Mouse (Mus musculus) adrenal gland, adult 8-10 months (tissue): ENCODE data around the gene Olfr159. TPM values are rescaled to one million over a fixed set of nuclear protein-coding genes. Genes with fewer than 3 reads are reported as not detected.
A peak's percentile ranks its signal among the peaks of the same experiment; 100 is the strongest.

Experiments used
- DNase-seq: peaks from one replicate; pipeline ENCODE4 v3.0.0; 2022
- total RNA-seq, 4 experiments: library from RNA; stranded (reverse); gene quantifications; 2 replicates each; pipeline ENCODE4 v1.2.4; 2022

Olfr159 gene
- total RNA-seq, 4 experiments from 2014 or later: not detected

GRCm38 (mm10) chr4:43729126-43729525 is 41.7 kb downstream of the Olfr159 start:
- DNase-seq: no peak

DNA sequence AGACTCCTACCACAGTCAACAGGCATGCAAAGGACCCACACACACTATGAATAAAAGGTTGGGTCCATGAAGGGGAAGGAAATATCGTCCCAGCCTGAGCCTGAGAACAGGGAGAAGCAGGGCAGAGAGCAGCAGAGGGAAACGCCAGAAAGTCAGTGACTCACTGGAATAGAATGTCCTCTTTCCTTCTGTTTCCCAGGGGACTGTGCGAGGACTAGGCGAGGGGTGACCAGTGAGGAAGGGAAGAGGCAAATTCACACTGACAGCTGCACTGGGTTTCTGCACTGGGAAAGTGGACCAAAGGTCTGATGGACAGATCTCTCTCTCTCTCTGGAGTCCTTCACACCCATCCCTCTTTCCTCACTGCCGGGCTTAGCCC is 42.2 kb downstream of the Olfr159 start:
- peak; percentile 68 for DNase-seq

DNA sequence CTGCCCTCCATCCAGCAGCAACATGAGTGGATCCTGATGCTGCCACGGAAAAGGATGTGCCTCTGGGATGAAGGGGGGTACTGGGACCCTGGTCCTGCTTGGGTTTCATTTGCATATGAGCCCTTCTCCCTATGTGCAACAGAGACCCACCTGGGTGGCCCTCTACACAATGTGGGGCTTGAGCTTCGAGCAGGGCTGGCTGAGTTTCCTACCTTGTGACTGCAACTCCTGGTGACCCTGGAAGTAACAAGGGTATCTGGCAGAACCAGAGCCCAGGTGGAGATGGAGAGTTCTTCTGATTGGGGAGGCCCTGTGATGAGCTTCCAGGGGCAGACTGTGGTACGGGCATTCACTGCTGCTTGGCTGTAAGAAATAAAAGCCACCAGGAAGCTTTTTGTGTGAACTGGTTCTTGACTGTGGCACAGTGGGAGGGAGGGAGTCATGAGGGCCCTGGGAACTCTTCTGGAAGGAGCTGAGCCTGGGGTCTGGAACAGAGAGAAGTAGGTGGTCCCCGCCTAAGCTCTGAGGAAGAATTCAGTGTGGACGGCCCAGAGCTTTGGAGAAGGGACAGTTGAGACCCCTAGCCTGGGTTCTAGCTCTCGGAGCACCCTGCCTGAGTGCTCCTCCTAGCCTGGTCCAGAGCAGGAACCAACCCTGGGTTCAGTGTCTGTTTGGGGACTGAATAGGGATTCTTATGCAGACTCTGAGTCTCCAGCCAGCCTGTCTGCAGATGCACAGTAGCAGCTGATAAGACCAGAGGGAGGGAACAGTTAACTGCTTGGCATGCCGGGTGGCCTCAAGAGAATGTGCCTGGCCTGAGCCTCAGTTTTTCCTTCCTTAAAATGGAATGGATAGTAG is 42.9 kb downstream of the Olfr159 start:
- no peak for DNase-seq

GRCm38 (mm10) chr4:43726995-43727394 is 43.8 kb downstream of the Olfr159 start, which contains the start of gene Hrct1:
Gene Hrct1 (plus strand): TSS chr4:43727188.
- DNase-seq: peak; percentile 68

DNA sequence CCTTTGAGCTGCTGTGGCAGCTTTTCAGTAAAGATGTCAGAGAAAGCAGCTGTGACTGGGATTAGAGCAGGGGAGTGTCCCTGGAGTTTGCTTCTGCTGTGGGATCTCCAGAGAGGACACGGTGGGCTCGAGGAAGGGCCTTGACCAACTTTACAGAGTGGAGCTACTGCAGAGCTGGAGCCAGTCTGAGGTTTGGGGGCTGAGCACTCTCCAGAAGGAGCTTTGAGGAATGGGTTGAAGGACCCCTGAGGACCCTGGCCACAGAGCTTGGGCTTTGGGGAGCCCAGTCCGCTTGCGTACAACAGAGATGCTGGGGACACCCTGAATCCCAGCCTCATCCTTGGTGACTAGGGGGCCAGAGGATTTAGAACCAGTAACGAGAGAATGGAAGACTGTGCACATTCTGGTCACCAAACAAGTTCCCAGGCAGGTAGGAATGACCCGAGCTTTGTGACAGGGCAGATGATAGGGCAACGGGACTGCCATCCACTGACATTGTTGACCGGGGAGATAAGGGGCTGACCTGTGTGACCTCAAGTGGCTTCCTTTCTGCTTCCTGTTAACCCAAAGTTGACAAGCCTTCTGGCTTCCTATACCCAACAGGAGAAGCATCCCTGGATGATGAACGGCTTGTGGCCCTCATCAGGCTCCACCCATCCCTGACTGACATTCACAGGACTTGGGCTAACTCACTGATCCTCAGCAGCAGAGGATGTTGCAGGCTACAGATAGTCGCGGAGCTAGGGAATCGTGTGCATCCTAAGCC is 44.4 kb downstream of the Olfr159 start:
- DNase-seq: no peak

DNA sequence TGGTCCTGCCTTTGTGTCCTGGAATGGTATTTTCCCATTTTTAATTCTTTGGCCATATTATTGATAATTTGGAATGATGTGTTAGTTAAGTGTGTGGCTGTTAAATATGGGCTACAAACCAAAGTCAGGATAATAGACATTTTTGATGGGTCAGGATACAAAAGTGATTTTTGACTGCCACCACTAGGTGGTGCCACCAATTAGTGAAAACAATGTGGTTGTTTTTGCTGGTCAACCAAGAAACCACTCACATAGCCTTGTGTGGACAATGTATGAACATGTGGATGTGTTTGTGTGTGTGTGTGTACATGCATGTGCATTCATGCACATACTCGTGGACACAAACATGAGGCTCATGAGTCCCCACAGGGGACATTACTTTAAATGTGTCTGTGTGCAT is 46.0 kb downstream of the Olfr159 start:
- no peak for DNase-seq

GRCm38 (mm10) chr4:43722191-43722590 is 48.6 kb downstream of the Olfr159 start:
- DNase-seq: no peak

DNA sequence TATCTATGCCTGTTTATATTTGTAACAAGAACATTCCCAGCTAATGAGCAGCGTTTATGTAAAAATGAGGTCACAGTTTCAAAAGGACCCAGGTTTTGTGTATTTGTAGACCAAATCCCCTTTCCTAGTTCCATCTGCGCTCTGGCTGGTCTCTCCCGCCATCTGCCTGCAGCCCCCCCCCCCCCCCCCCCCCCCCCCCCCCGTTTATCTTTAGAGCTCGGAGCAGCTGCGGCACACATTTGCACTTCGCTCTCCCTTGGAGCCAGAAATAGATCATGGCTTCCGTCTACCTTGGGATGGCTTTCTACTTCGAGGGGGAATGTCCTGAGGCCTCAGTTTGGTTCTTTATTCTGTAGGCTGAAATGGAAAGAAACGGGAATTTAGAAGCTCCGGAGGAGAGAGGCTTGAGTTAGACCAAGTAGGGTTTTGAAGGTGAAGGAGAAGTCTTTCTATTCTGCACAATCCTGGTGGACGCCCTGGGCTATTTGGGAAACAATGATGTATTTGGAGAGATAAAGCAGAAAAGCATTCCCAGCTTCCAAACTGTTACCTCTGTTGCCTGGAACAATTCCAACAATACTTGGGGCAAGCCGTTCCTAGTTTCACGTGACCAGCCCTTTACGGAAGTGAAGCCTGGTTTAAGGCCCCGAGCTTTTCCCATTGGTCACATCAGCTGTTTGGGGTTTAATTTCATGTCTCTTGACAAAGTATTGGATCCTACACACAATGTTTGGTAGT is 50.1 kb downstream of the Olfr159 start:
- DNase-seq: no peak

Other genes with a start within 250 kb of the Olfr159 start
- gene Tpm2, start 247.2 kb downstream of the Olfr159 start, total RNA-seq: 10 to 100 TPM; 32.3 to 89.4 (median 52.6) TPM
- 100 to 1,000 TPM; 141 to 201 (median 150) TPM for gene Creb3, start 208.7 kb downstream of the Olfr159 start, total RNA-seq
- gene Tln1, start 208.3 kb downstream of the Olfr159 start, total RNA-seq: 100 to 1,000 TPM; 249 to 319 (median 289) TPM
- 10 to 100 TPM; 41.0 to 66.1 (median 56.9) TPM for gene Rgp1, start 192.3 kb downstream of the Olfr159 start, total RNA-seq
- gene Gba2, start 192.1 kb downstream of the Olfr159 start, total RNA-seq: 10 to 100 TPM; 11.1 to 19.1 (median 15.7) TPM
- gene Msmp, start 186.5 kb downstream of the Olfr159 start, total RNA-seq: 1 to 10 TPM; 2.0 to 2.7 (median 2.4) TPM
- gene Npr2, start 139.1 kb downstream of the Olfr159 start, total RNA-seq: 10 to 100 TPM; 29.6 to 78.6 (median 54.0) TPM
- 1 to 10 TPM in 3 of 4 experiments, under 1 TPM in 1; 0.58 to 2.3 (median 1.4) TPM for gene Spag8, start 117.4 kb downstream of the Olfr159 start, total RNA-seq
- 100 to 1,000 TPM in 1 of 4 experiments, 10 to 100 TPM in 3; 80.8 to 112 (median 97.8) TPM for gene Hint2, start 114.5 kb downstream of the Olfr159 start, total RNA-seq
- 10 to 100 TPM in 2 of 4 experiments, 1 to 10 TPM in 2; 6.0 to 10.9 (median 8.3) TPM for gene Tmem8b, start 102.0 kb downstream of the Olfr159 start, total RNA-seq
- under 1 TPM; 0.14 to 0.67 (median 0.41) TPM for gene Fam221b, start 101.9 kb downstream of the Olfr159 start, total RNA-seq
- not detected for gene Olfr70, start 70.2 kb downstream of the Olfr159 start, total RNA-seq
- not detected for gene Olfr71, start 60.8 kb downstream of the Olfr159 start, total RNA-seq
- gene Hrct1, start 43.8 kb downstream of the Olfr159 start, total RNA-seq: 1 to 10 TPM; 1.4 to 4.8 (median 2.6) TPM
- 1 to 10 TPM; 1.6 to 2.3 (median 1.9) TPM for gene Spaar, start 41.0 kb downstream of the Olfr159 start, total RNA-seq
- gene Olfr156, start 52.9 kb upstream of the Olfr159 start, total RNA-seq: not detected
- gene Olfr157, start 69.2 kb upstream of the Olfr159 start, total RNA-seq: not detected
- gene Olfr155, start 80.6 kb upstream of the Olfr159 start, total RNA-seq: not detected
- gene Reck, start 104.5 kb upstream of the Olfr159 start, total RNA-seq: 10 to 100 TPM; 21.6 to 45.0 (median 32.0) TPM
- gene Glipr2, start 186.4 kb upstream of the Olfr159 start, total RNA-seq: 1 to 10 TPM; 1.8 to 3.1 (median 2.0) TPM
- not detected for gene Ccin, start 212.5 kb upstream of the Olfr159 start, total RNA-seq
- gene Clta, start 233.4 kb upstream of the Olfr159 start, total RNA-seq: 100 to 1,000 TPM; 165 to 181 (median 177) TPM